Mouse (Mus musculus) MEL (cell line): ENCODE measurements around the gene Gtf3c6. TPM values are rescaled to one million over a fixed set of nuclear protein-coding genes. Genes with fewer than 3 reads are reported as not detected.

Source experiments
- DNase-seq: peaks from one replicate; pipeline ENCODE4 v3.0.0; 2011; ENCODE audit warnings: low read depth, low spot score
- H3K27ac ChIP-seq: 2 replicates; pipeline ENCODE4 v1.5.1; 2012; ENCODE audit warnings: low read depth, mild to moderate bottlenecking, control low read depth, low read length, moderate library complexity; ENCODE audit not compliant: control insufficient read depth
- H3K27me3 ChIP-seq, 2 experiments: fragments of 150-350 bp in 1 of 2; sonication (generic) in 1 of 2; 2 replicates each; pipeline ENCODE4 v1.6.1; 2012; ENCODE audit warnings: low read length in 2 of 2, mild to moderate bottlenecking in 2 of 2, improper control_type of control experiment in 1 of 2, moderate library complexity in 1 of 2; ENCODE audit not compliant: insufficient read depth in 2 of 2, control insufficient read depth in 1 of 2
- H3K36me3 ChIP-seq, 2 experiments: 2 replicates each; pipeline ENCODE4 v1.6.1; 2012 to 2014; ENCODE audit warnings: low read length in 2 of 2, improper control_type of control experiment in 1 of 2, inconsistent platforms in 1 of 2, mild to moderate bottlenecking in 1 of 2; ENCODE audit not compliant: insufficient read depth in 2 of 2, control insufficient read depth in 1 of 2
- H3K4me1 ChIP-seq, 2 experiments: fragments of 150-350 bp in 1 of 2; sonication (generic) in 1 of 2; 2 replicates each; pipeline ENCODE4 v1.6.1; 2012; ENCODE audit warnings: low read length in 2 of 2, improper control_type of control experiment in 1 of 2, mild to moderate bottlenecking in 1 of 2; ENCODE audit not compliant: insufficient read depth in 2 of 2, control insufficient read depth in 1 of 2
- H3K4me3 ChIP-seq, 2 experiments: fragments of 150-350 bp in 1 of 2; sonication (generic) in 1 of 2; 2 replicates each; pipeline ENCODE4 v1.5.1; 2012; ENCODE audit warnings: low read depth in 2 of 2, low read length in 2 of 2, mild to moderate bottlenecking in 2 of 2, moderate library complexity in 2 of 2, control low read depth in 1 of 2, improper control_type of control experiment in 1 of 2; ENCODE audit not compliant: control insufficient read depth in 1 of 2, insufficient read depth in 1 of 2
- H3K79me2 ChIP-seq: 2 replicates; pipeline ENCODE4 v1.6.1; 2012; ENCODE audit warnings: mild to moderate bottlenecking, low read length, moderate library complexity; ENCODE audit not compliant: control insufficient read depth, poor library complexity, insufficient read depth
- H3K9ac ChIP-seq: 2 replicates; pipeline ENCODE4 v1.6.1; 2012; ENCODE audit warnings: low read depth, mild to moderate bottlenecking, control low read depth, low read length, moderate library complexity; ENCODE audit not compliant: control insufficient read depth, poor library complexity, severe bottlenecking
- H3K9me3 ChIP-seq: fragments of 150-350 bp; sonication (generic); replicated peaks from 2 replicates; pipeline ENCODE4 v1.6.1; 2012; ENCODE audit warnings: mild to moderate bottlenecking, low read length, improper control_type of control experiment, moderate library complexity; ENCODE audit not compliant: insufficient read depth
- BHLHE40 ChIP-seq: IDR thresholded peaks from 2 replicates; pipeline ENCODE4 v1.6.1; 2012; ENCODE audit warnings: low read depth, mild to moderate bottlenecking, inconsistent platforms, low read length, improper control_type of control experiment, borderline replicate concordance
- ELF1 ChIP-seq: IDR thresholded peaks from 2 replicates; pipeline ENCODE4 v1.6.1; 2014; ENCODE audit warnings: low read depth, mild to moderate bottlenecking, inconsistent platforms, low read length, improper control_type of control experiment, moderate library complexity
- EP300 ChIP-seq, 2 experiments: IDR thresholded peaks; 2 replicates each; pipeline ENCODE4 v1.6.1; 2011; ENCODE audit warnings: improper control_type of control experiment in 2 of 2, low read length in 2 of 2, low read depth in 1 of 2, mild to moderate bottlenecking in 1 of 2
- ETS1 ChIP-seq: IDR thresholded peaks from 2 replicates; pipeline ENCODE4 v1.6.1; 2012; ENCODE audit warnings: low read depth, mild to moderate bottlenecking, inconsistent platforms, low read length, improper control_type of control experiment, moderate library complexity
- GABPA ChIP-seq: IDR thresholded peaks from 2 replicates; pipeline ENCODE4 v1.6.1; 2012; ENCODE audit warnings: low read depth, mild to moderate bottlenecking, inconsistent platforms, low read length, improper control_type of control experiment, moderate library complexity
- HCFC1 ChIP-seq: IDR thresholded peaks from 2 replicates; pipeline ENCODE4 v1.6.1; 2012; ENCODE audit warnings: low read depth, mild to moderate bottlenecking, inconsistent platforms, low read length, improper control_type of control experiment, moderate library complexity
- JUND ChIP-seq: IDR thresholded peaks from 2 replicates; pipeline ENCODE4 v1.6.1; 2011; ENCODE audit warnings: low read depth, mild to moderate bottlenecking, improper control_type of control experiment, low read length
- KAT2A ChIP-seq: conservative IDR thresholded peaks from 2 replicates; pipeline ENCODE4 v1.6.1; 2012; ENCODE audit warnings: low read depth, low read length, improper control_type of control experiment, inconsistent platforms
- MAFK ChIP-seq: IDR thresholded peaks from 2 replicates; pipeline ENCODE4 v1.6.1; 2011; ENCODE audit warnings: low read depth, mild to moderate bottlenecking, low read length, improper control_type of control experiment, borderline replicate concordance
- MEF2A ChIP-seq: IDR thresholded peaks from 2 replicates; pipeline ENCODE4 v1.6.1; 2014; ENCODE audit warnings: low read depth, mild to moderate bottlenecking, inconsistent platforms, low read length, improper control_type of control experiment; ENCODE audit not compliant: poor library complexity, insufficient replicate concordance, severe bottlenecking; ENCODE audit errors: extremely low read depth
- MXI1 ChIP-seq: IDR thresholded peaks from 2 replicates; pipeline ENCODE4 v1.6.1; 2011; ENCODE audit warnings: mild to moderate bottlenecking, low read depth, low read length, improper control_type of control experiment
- MYB ChIP-seq: IDR thresholded peaks from 2 replicates; pipeline ENCODE4 v1.6.1; 2011; ENCODE audit warnings: mild to moderate bottlenecking, low read depth, low read length, improper control_type of control experiment
- MYC ChIP-seq: IDR thresholded peaks from 2 replicates; pipeline ENCODE4 v1.6.1; 2011; ENCODE audit warnings: low read depth, mild to moderate bottlenecking, low read length, improper control_type of control experiment, moderate library complexity
- NELFE ChIP-seq: IDR thresholded peaks from 2 replicates; pipeline ENCODE4 v1.6.1; 2011; ENCODE audit warnings: low read depth, low read length, improper control_type of control experiment
- NRF1 ChIP-seq: IDR thresholded peaks from 2 replicates; pipeline ENCODE4 v1.6.1; 2014; ENCODE audit warnings: low read depth, mild to moderate bottlenecking, inconsistent platforms, low read length, improper control_type of control experiment, moderate library complexity; ENCODE audit not compliant: poor library complexity, insufficient read depth, severe bottlenecking
- POLR2A ChIP-seq, 2 experiments: IDR thresholded peaks; 2 replicates each; pipeline ENCODE4 v1.6.1; 2011 to 2012; ENCODE audit warnings: low read length in 2 of 2, mild to moderate bottlenecking in 2 of 2, control low read depth in 1 of 2, improper control_type of control experiment in 1 of 2, low read depth in 1 of 2, moderate library complexity in 1 of 2; ENCODE audit not compliant: control insufficient read depth in 1 of 2, insufficient read depth in 1 of 2, poor library complexity in 1 of 2
- POLR2AphosphoS2 ChIP-seq: IDR thresholded peaks from 2 replicates; pipeline ENCODE4 v1.6.1; 2011; ENCODE audit warnings: low read length, improper control_type of control experiment
- RCOR1 ChIP-seq: IDR thresholded peaks from 2 replicates; pipeline ENCODE4 v1.6.1; 2012; ENCODE audit warnings: low read depth, mild to moderate bottlenecking, inconsistent platforms, low read length, improper control_type of control experiment
- SIN3A ChIP-seq: IDR thresholded peaks from 2 replicates; pipeline ENCODE4 v1.6.1; 2012; ENCODE audit warnings: low read length, improper control_type of control experiment, inconsistent platforms
- TAL1 ChIP-seq: IDR thresholded peaks from 2 replicates; pipeline ENCODE4 v1.6.1; 2012; ENCODE audit warnings: mild to moderate bottlenecking, inconsistent platforms, low read length, moderate library complexity, mixed read lengths
- ZKSCAN1 ChIP-seq: IDR thresholded peaks from 2 replicates; pipeline ENCODE4 v1.6.1; 2012; ENCODE audit warnings: low read depth, mild to moderate bottlenecking, inconsistent platforms, low read length, improper control_type of control experiment, moderate library complexity
- ZMIZ1 ChIP-seq: IDR thresholded peaks from 2 replicates; pipeline ENCODE4 v1.6.1; 2012; ENCODE audit warnings: low read depth, mild to moderate bottlenecking, inconsistent platforms, low read length, improper control_type of control experiment, moderate library complexity
- polyA plus RNA-seq, 2 experiments: library from polyadenylated mRNA; stranded (reverse) in 1 of 2; unstranded in 1 of 2; fragments of >175 nt in 1 of 2; fragments of >200 nt in 1 of 2; gene quantifications; 2 replicates each; pipeline versions ENCODE4 v1.2.1 to v1.2.4; 2012; ENCODE audit warnings: low replicate concordance in 2 of 2, low read depth in 1 of 2; ENCODE audit not compliant: insufficient read length in 2 of 2, insufficient read depth in 1 of 2, missing spikeins in 1 of 2
- total RNA-seq: library from RNA; depleted of rRNA; stranded (reverse); fragments of 300-350 nt; gene quantifications from 2 replicates; pipeline ENCODE4 v1.2.3, GENCODE M21; 2012

Gene Gtf3c6
- total and polyA plus RNA-seq, 3 experiments, result 42.0 to 56.6 TPM; not detected in 1

DNA sequence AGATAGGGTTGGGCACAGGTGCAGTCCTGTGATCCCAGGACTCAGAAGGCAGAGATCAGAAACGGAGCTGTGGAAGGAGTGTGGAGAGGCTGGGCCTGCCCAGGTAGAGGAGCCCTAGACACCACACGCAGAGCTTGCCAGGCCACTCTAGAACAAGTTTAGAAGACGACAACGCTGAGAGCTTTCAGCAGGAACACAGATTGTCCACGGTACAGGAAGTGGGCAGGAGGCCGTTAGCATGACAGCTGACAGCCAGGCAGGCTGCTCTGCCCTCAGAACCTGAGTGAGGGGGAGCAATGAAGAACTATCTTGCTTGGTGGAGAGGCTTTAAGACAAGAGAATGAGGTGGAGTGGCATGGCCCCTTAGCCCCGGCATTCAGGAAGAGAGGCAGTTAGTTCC, 25.5 kb downstream of the Gtf3c6 start:
- Histone ChIP-seq H3K27ac (no peak overlapping the region), H3K9ac (no peak overlapping the region), H3K4me3 (no peak overlapping the region), H3K27me3 (no peaks in the 10 kb centered on the region), H3K4me1 (no peaks in the 10 kb centered on the region), H3K36me3 (peaks cover 3 to 36% of the 10 kb centered on the region in 2 experiments), H3K79me2 (no peaks in the 10 kb centered on the region), H3K9me3 (no peaks in the 10 kb centered on the region)
- DNase-seq, result no peak
- TF ChIP-seq POLR2A (IDR thresholded peaks at IDR 0.05; ENCODE audit: control insufficient read depth in 1 of 2, insufficient read depth in 1 of 2, low read depth in 1 of 2, low read length in 2 of 2, poor library complexity in 1 of 2), result no peak
- TF ChIP-seq POLR2AphosphoS2, result no peak
- no peak for TF ChIP-seq BHLHE40
- no peak for TF ChIP-seq NELFE
- TF ChIP-seq MYC, result no peak

DNA sequence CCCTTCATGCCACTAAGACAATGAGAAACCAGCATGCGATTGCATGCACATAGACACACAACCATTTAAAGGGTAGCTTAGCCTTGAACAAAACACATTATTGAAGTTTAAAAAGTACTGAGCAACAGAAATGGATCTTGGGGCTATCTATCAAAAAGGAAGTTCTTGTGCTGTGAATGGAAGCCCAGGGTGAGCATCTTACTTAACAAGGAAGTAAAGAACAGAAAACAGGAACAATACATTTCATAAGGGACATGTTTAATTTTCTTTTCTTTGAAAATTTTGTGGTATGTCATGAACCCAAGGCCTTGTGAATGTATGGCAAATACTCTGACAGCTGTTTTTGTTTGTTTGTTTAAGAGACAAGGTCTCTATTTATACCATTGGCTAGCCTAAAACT, 28.2 kb downstream of the Gtf3c6 start:
- no peak overlapping the region for H3K4me3 ChIP-seq
- H3K9me3 ChIP-seq, result no peaks in the 10 kb centered on the region
- H3K27me3 ChIP-seq, result no peaks in the 10 kb centered on the region
- H3K4me1 ChIP-seq, result no peaks in the 10 kb centered on the region
- peak; percentile 49 for DNase-seq
- no peak overlapping the region for H3K9ac ChIP-seq
- no peak overlapping the region for H3K27ac ChIP-seq
- H3K79me2 ChIP-seq, result no peaks in the 10 kb centered on the region
- no peak for TF ChIP-seq KAT2A
- TF ChIP-seq ELF1, result peak; percentile 17; the same call in 1 of the 2 replicates
- H3K36me3 ChIP-seq, result peaks cover 3 to 44% of the 10 kb centered on the region in 2 experiments

DNA sequence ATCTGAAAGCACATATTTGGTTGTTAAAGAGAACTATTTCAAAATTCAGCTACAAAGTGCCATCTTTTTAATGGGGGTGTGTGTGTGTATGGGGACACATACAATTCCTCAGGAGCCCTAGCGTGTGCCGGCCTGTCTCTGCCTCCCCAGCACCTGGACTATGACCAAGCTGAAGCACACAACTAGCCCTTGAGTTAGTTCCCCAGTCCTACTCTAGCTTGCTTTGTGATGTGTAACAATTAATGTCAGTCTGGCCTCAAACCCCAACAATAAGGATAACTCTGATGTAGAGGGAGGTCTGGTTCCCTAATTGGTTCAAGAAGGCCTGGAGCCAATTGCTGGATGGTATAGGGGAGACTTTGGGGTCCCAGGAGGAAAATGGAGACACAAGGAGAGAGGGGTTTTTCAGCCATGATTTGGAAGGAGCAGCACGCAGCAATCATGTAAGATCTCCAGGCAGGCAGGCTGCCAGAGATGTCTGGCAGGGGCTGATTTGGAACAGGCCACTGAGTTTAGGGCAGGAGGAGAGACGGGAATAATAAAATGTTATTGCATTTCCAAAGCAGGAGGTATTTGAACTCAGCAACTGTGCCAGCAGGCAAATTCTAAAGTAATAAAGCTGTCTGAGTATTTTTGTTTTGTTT, 30.1 kb downstream of the Gtf3c6 start:
- DNase-seq, result no peak

More for the DNA sequence above, 30.1 kb downstream of the Gtf3c6 start:
- no peaks in the 10 kb centered on the region for H3K9me3 ChIP-seq
- H3K4me3 ChIP-seq, result no peak overlapping the region
- no peaks in the 10 kb centered on the region for H3K27me3 ChIP-seq
- H3K4me1 ChIP-seq, result no peaks in the 10 kb centered on the region
- H3K79me2 ChIP-seq, result no peaks in the 10 kb centered on the region
- peaks cover 3 to 35% of the 10 kb centered on the region in 2 experiments for H3K36me3 ChIP-seq
- H3K9ac ChIP-seq, result no peak overlapping the region
- H3K27ac ChIP-seq, result no peak overlapping the region
- TF ChIP-seq RCOR1 (no peak), HCFC1 (no peak), MYB (no peak), NRF1 (no peak), EP300 (IDR thresholded peaks at IDR 0.05; ENCODE audit: low read depth in 1 of 2, low read length in 2 of 2) (no peak), MXI1 (no peak), JUND (no peak), GABPA (no peak), KAT2A (no peak), MAFK (no peak), ZKSCAN1 (no peak), NELFE (no peak), POLR2A (IDR thresholded peaks at IDR 0.05; ENCODE audit: control insufficient read depth in 1 of 2, insufficient read depth in 1 of 2, low read depth in 1 of 2, low read length in 2 of 2, poor library complexity in 1 of 2) (no peak), ZMIZ1 (no peak), MEF2A (no peak), SIN3A (no peak), ETS1 (no peak), TAL1 (no peak), ELF1 (no peak)
- TF ChIP-seq, all 39 proteins: peak for 0
